Mouse (Mus musculus) midbrain, embryonic 14.5 days (tissue): Measurements from ENCODE around the gene Gm525. TPM values are rescaled to one million over a fixed set of nuclear protein-coding genes. Genes with fewer than 3 reads are reported as not detected.
"Not testable (repeated sequence)": the region's sequence is repeated elsewhere in the genome, so short reads cannot be mapped to it uniquely, and the experiment has no call there.

Experiments used
- ATAC-seq: fragments of 200-750 bp; cut with Nextera tagmentation; 2 replicates; pipeline ENCODE4 v1.8.0; 2017; ENCODE audit warnings: moderate number of reproducible peaks, moderate library complexity; ENCODE audit not compliant: low FRiP score, low TSS enrichment
- DNase-seq: peaks from one replicate; pipeline ENCODE4 v3.0.0-alpha.2; 2015
- H3K27ac ChIP-seq: fragments of 300-500 bp; sonication (generic); replicated peaks from 2 replicates; pipeline ENCODE4 v1.5.1; 2014; ENCODE audit warnings: mild to moderate bottlenecking, low read depth, low read length, moderate library complexity
- H3K27me3 ChIP-seq: fragments of 300-500 bp; sonication (generic); 2 replicates; pipeline ENCODE4 v1.6.1; 2014; ENCODE audit warnings: low read length, control low read depth, mixed read lengths; ENCODE audit not compliant: control insufficient read depth, insufficient read depth
- H3K36me3 ChIP-seq: fragments of 300-500 bp; sonication (generic); 2 replicates; pipeline ENCODE4 v1.6.1; 2014; ENCODE audit warnings: low read length, control low read depth; ENCODE audit not compliant: control insufficient read depth, insufficient read depth
- H3K4me1 ChIP-seq: fragments of 300-500 bp; sonication (generic); 2 replicates; pipeline ENCODE4 v1.6.1; 2014; ENCODE audit warnings: mild to moderate bottlenecking, antibody characterized with exemption, low read length, control low read depth; ENCODE audit not compliant: control insufficient read depth, insufficient read depth
- H3K4me2 ChIP-seq: fragments of 300-500 bp; sonication (generic); 2 replicates; pipeline ENCODE4 v1.6.1; 2014; ENCODE audit warnings: mild to moderate bottlenecking, low read length, moderate library complexity
- H3K4me3 ChIP-seq: fragments of 300-500 bp; sonication (generic); replicated peaks from 2 replicates; pipeline ENCODE4 v1.5.1; 2014; ENCODE audit warnings: low read depth, low read length
- H3K9ac ChIP-seq: fragments of 300-500 bp; sonication (generic); replicated peaks from 2 replicates; pipeline ENCODE4 v1.6.1; 2014; ENCODE audit warnings: mild to moderate bottlenecking, low read length, moderate library complexity
- H3K9me3 ChIP-seq: fragments of 300-500 bp; sonication (generic); 2 replicates; pipeline ENCODE4 v1.6.1; 2016; ENCODE audit warnings: low read length, control low read depth, mixed read lengths; ENCODE audit not compliant: control insufficient read depth
- WGBS: fragments of 180-500 bp; shearing (Covaris S2); extraction: QIAGEN DNeasy Blood & Tissue Kit; methylation state at CpG from one replicate; pipeline ENCODE4 v1.1.7; 2014; 5-methylcytosine and 5-hydroxymethylcytosine counted together
- polyA plus RNA-seq: library from polyadenylated mRNA; unstranded; fragments of >200 nt; fragmentation: Nextera tagmentation; extraction: Ambion mirVana; gene quantifications from 2 replicates; pipeline ENCODE4 v1.2.1, GENCODE M21; 2014

Gene Gm525
- polyA plus RNA-seq, 1 experiment from 2014 or later, result not detected

GRCm38 (mm10) chr11:89097292-89097691 lies 23.7 kb downstream of the Gm525 start:
- not testable (repeated sequence) for H3K27me3 ChIP-seq, H3K9ac ChIP-seq, DNase-seq, ATAC-seq, H3K9me3 ChIP-seq, H3K36me3 ChIP-seq, H3K4me3 ChIP-seq, H3K27ac ChIP-seq, H3K4me2 ChIP-seq, H3K4me1 ChIP-seq
- WGBS, result 92% methylated on average over 10 of the region's 10 CpGs

DNA sequence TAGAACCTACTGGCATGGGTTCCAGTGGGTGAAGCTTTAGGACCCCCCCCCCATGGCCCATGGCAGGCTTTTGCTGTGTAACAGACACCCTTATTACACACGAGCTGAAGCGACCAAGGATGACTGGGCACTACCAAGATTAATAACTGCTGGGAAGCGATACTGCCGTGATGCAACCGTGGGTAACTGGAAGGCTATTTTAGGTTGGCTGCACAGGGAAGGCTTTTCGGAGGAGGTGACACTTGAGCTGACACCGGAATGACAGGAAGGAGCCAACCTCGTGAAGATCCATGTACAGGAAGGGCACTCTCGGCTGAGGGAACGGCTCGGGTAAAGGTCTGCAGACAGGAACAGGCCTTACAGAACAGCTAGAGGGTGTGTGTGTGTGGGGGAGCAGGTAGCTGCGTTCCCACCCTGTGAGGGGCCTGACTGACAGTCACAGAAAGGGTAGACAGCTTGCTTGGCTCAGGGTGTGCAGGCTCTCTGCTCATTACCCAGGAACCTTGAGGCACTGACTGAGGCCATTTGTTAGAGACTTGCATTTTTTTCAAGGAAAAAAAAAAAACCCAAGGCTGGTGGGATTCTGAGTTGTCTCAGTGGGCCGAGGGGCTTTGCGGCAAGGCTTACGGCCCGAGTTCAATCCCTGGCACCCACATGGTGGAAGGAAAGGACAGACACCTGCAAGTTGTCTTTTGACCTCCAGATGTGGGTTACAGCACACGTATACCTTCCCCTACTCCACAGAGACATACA lies 24.6 kb downstream of the Gm525 start:
- H3K27ac ChIP-seq, result no peak overlapping the region
- H3K36me3 ChIP-seq, result no peaks in the 10 kb centered on the region
- H3K4me3 ChIP-seq, result no peak overlapping the region
- H3K9me3 ChIP-seq, result no peaks in the 10 kb centered on the region
- no peaks in the 10 kb centered on the region for H3K27me3 ChIP-seq
- 90% methylated on average over 17 of the region's 17 CpGs for whole genome bisulfite sequencing
- ATAC-seq (no peak), DNase-seq (no peak)
- H3K4me2 ChIP-seq, result no peak overlapping the region
- no peaks in the 10 kb centered on the region; the same call in 1 of the 2 replicates for H3K4me1 ChIP-seq
- no peak overlapping the region for H3K9ac ChIP-seq

DNA sequence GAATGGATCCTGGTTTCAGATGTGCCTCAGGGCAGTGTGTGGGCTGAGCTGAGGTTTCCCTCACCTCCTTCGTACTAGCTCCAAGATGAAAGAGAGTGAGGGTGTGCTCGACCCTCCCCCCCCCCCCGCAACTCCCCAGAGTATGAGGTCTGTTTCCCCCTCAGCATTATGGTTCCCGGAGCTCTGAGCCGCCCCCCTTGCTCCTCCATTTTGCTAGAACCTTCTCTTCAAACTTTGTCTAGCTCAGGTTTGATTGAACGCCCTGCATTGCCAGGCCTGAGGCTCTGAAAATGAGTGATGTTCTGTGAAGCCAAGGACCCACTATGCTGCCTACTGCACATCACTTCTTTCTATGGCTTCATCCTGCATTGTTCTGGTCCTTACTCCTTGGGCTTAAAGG lies 25.3 kb downstream of the Gm525 start:
- 67% methylated on average over 6 of the region's 6 CpGs for WGBS
- ATAC-seq (no peak), DNase-seq (no peak)

DNA sequence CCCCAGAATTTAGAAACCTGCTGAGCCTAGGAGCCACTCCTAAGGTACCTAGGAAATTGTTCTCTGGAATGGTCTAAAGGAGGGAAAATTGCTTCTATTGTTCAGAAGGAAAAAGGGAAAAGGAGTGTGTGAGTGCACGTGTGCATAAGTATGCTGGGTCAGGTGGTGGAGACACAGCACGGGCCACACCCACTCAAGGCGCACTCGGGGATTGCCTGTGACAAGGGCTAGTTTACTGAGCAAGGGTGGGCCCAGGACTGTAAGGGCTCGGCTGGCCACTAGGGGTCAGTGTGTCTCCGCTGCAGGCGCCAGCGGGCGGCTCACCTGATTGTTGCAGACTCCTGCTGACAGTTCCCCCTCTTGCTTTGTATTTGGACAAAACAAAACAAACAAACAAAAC lies 26.8 kb downstream of the Gm525 start:
- DNase-seq (peak; percentile 90), ATAC-seq (peak; percentile 68; the same call in 1 of the 2 replicates)
- peak overlapping the region; percentile 17 for H3K4me3 ChIP-seq

More for the DNA sequence above, 25.3 kb downstream of the Gm525 start:
- H3K4me2 ChIP-seq, result no peak overlapping the region
- H3K4me1 ChIP-seq, result no peaks in the 10 kb centered on the region; the same call in 1 of the 2 replicates
- H3K27me3 ChIP-seq, result no peaks in the 10 kb centered on the region
- H3K4me3 ChIP-seq, result no peak overlapping the region
- no peak overlapping the region for H3K27ac ChIP-seq
- H3K9me3 ChIP-seq, result no peaks in the 10 kb centered on the region
- H3K36me3 ChIP-seq, result no peaks in the 10 kb centered on the region
- H3K9ac ChIP-seq, result no peak overlapping the region

GRCm38 (mm10) chr11:89100826-89101321 lies 27.2 kb downstream of the Gm525 start:
- H3K27ac ChIP-seq, result peak overlapping the region; percentile 49; the same call in 1 of the 2 replicates
- H3K4me3 ChIP-seq, result peak overlapping the region; percentile 17
- DNase-seq (peak; percentile 56), ATAC-seq (no peak)
- WGBS, result 27% methylated on average over 17 of the region's 17 CpGs
- H3K9ac ChIP-seq, result peak overlapping the region; percentile 36; the same call in 1 of the 2 replicates
- H3K4me1 ChIP-seq, result no peaks in the 10 kb centered on the region; the same call in 1 of the 2 replicates
- H3K36me3 ChIP-seq, result no peaks in the 10 kb centered on the region
- peak overlapping the region; percentile 50 for H3K4me2 ChIP-seq
- no peaks in the 10 kb centered on the region for H3K9me3 ChIP-seq
- no peaks in the 10 kb centered on the region for H3K27me3 ChIP-seq

More for the DNA sequence above, 26.8 kb downstream of the Gm525 start:
- H3K4me1 ChIP-seq, result no peaks in the 10 kb centered on the region; the same call in 1 of the 2 replicates
- H3K4me2 ChIP-seq, result peak overlapping the region; percentile 50
- no peaks in the 10 kb centered on the region for H3K27me3 ChIP-seq
- 0 out of 2 replicates have a peak overlapping the region, but pooled peaks have one; percentile 49 for H3K27ac ChIP-seq
- no peaks in the 10 kb centered on the region for H3K36me3 ChIP-seq
- H3K9ac ChIP-seq, result no peak overlapping the region
- no peaks in the 10 kb centered on the region for H3K9me3 ChIP-seq
- WGBS, result under 1% methylated on average over 9 of the region's 9 CpGs

GRCm38 (mm10) chr11:89103166-89103565 lies 29.5 kb downstream of the Gm525 start:
- Histone ChIP-seq H3K27ac (no peak overlapping the region), H3K36me3 (no peaks in the 10 kb centered on the region), H3K4me1 (no peaks in the 10 kb centered on the region; the same call in 1 of the 2 replicates), H3K27me3 (no peaks in the 10 kb centered on the region), H3K4me2 (no peak overlapping the region), H3K9me3 (no peaks in the 10 kb centered on the region), H3K9ac (no peak overlapping the region), H3K4me3 (no peak overlapping the region)
- ATAC-seq (no peak), DNase-seq (no peak)
- 93% methylated on average over 14 of the region's 14 CpGs for WGBS

- H3K27ac ChIP-seq, result no peak overlapping the region
- no peak overlapping the region for H3K4me2 ChIP-seq
- H3K27me3 ChIP-seq, result no peaks in the 10 kb centered on the region
- H3K9ac ChIP-seq, result no peak overlapping the region
- no peak for ATAC-seq
- no peaks in the 10 kb centered on the region for H3K9me3 ChIP-seq
- H3K4me1 ChIP-seq, result no peaks in the 10 kb centered on the region; the same call in 1 of the 2 replicates
- no peak overlapping the region for H3K4me3 ChIP-seq
- H3K36me3 ChIP-seq, result no peaks in the 10 kb centered on the region
- 94% methylated on average over 8 of the region's 8 CpGs for WGBS
- DNase-seq, result no peak
Measured at GRCm38 (mm10) chr11:89105211-89105610, 31.6 kb downstream of the Gm525 start.

DNA sequence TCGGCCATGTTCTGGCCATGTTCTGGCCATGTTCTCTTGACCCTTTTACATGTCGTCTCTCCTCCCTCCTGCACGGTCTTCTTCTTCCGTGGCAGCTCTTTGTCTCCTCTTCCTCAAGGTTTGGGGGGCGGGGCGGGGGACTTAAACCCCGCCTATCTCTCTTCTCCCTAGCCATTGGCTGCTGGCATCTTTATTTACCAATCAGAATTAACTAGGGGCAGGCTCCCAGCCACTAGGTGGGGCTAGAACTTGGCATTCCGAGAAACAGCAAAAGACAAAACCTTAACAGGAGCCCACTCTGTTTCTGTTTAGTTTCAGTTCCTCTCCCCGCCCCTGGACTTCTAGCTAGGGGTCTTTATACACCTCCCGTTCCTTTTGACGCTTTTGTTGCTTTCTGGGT lies 32.2 kb downstream of the Gm525 start:
- no peak for ATAC-seq
- Histone ChIP-seq H3K9me3 (no peaks in the 10 kb centered on the region), H3K27me3 (no peaks in the 10 kb centered on the region), H3K9ac (no peak overlapping the region), H3K4me1 (no peaks in the 10 kb centered on the region; the same call in 1 of the 2 replicates), H3K27ac (no peak overlapping the region), H3K36me3 (no peaks in the 10 kb centered on the region), H3K4me2 (no peak overlapping the region), H3K4me3 (no peak overlapping the region)
- DNase-seq, result no peak
- whole genome bisulfite sequencing, result 85% methylated on average over 11 of the region's 11 CpGs
